Mouse (Mus musculus) CH12.LX (cell line): ENCODE data around the gene Rsl24d1. TPM values are rescaled to one million over a fixed set of nuclear protein-coding genes. Genes with fewer than 3 reads are reported as not detected.

Experiments used
- DNase-seq: peaks from one replicate; pipeline ENCODE4 v3.0.0-alpha.2; 2013; ENCODE audit errors: extremely low read depth
- H3K27ac ChIP-seq: 2 replicates; pipeline ENCODE4 v1.5.1; 2012; ENCODE audit warnings: low read depth, mild to moderate bottlenecking, control low read depth, moderate library complexity; ENCODE audit not compliant: insufficient read depth
- H3K27me3 ChIP-seq: replicated peaks from 2 replicates; pipeline ENCODE3; 2012; ENCODE audit warnings: inconsistent platforms
- H3K36me3 ChIP-seq, 2 experiments: replicated peaks in 1 of 2; 2 replicates each; pipeline versions ENCODE3 to v1.6.1; 2012; ENCODE audit warnings: inconsistent platforms in 1 of 2, low read length in 1 of 2, mild to moderate bottlenecking in 1 of 2, mixed read lengths in 1 of 2, moderate library complexity in 1 of 2; ENCODE audit not compliant: control insufficient read depth in 1 of 2, insufficient read depth in 1 of 2
- H3K4me1 ChIP-seq, 2 experiments: 2 replicates each; pipeline ENCODE4 v1.6.1; 2012; ENCODE audit warnings: inconsistent platforms in 1 of 2, moderate library complexity in 1 of 2; ENCODE audit not compliant: insufficient read depth in 2 of 2, control insufficient read depth in 1 of 2
- H3K4me2 ChIP-seq: 2 replicates; pipeline ENCODE4 v1.6.1; 2012; ENCODE audit warnings: low read depth, mild to moderate bottlenecking, control low read depth; ENCODE audit not compliant: poor library complexity, insufficient read depth, severe bottlenecking
- H3K4me3 ChIP-seq, 3 experiments: fragments of 150-350 bp in 1 of 3; sonication (generic) in 1 of 3; replicated peaks in 1 of 3; 2 replicates each; pipeline versions ENCODE3 to v1.5.1; 2011 to 2012; ENCODE audit warnings: low read depth in 2 of 3, low read length in 2 of 3, mild to moderate bottlenecking in 2 of 3, moderate library complexity in 2 of 3, control low read depth in 1 of 3, improper control_type of control experiment in 1 of 3, inconsistent platforms in 1 of 3, mixed read lengths in 1 of 3; ENCODE audit not compliant: poor library complexity in 1 of 3
- H3K79me2 ChIP-seq: replicated peaks from 2 replicates; pipeline ENCODE4 v1.6.1; 2012; ENCODE audit warnings: mild to moderate bottlenecking, moderate library complexity; ENCODE audit not compliant: control insufficient read depth, poor library complexity, insufficient read depth, severe bottlenecking; ENCODE audit errors: extremely low read depth
- H3K9ac ChIP-seq: 2 replicates; pipeline ENCODE4 v1.6.1; 2012; ENCODE audit warnings: low read depth, mild to moderate bottlenecking, control low read depth, moderate library complexity; ENCODE audit not compliant: insufficient read depth
- H3K9me3 ChIP-seq: replicated peaks from 2 replicates; pipeline ENCODE3; 2012; ENCODE audit warnings: low read length, inconsistent platforms, mixed read lengths
- BHLHE40 ChIP-seq: IDR thresholded peaks from 2 replicates; pipeline ENCODE4 v1.6.1; 2011; ENCODE audit warnings: mild to moderate bottlenecking, low read depth, low read length, improper control_type of control experiment
- CHD1 ChIP-seq: IDR thresholded peaks from 2 replicates; pipeline ENCODE4 v1.6.1; 2012; ENCODE audit warnings: low read depth, low read length, improper control_type of control experiment, inconsistent platforms
- E2F4 ChIP-seq: IDR thresholded peaks from 2 replicates; pipeline ENCODE4 v1.6.1; 2011; ENCODE audit warnings: low read depth, low read length, improper control_type of control experiment; ENCODE audit not compliant: insufficient replicate concordance
- ELF1 ChIP-seq: IDR thresholded peaks from 2 replicates; pipeline ENCODE4 v1.6.1; 2014; ENCODE audit warnings: low read depth, mild to moderate bottlenecking, inconsistent platforms, low read length, improper control_type of control experiment
- EP300 ChIP-seq: IDR thresholded peaks from 2 replicates; pipeline ENCODE4 v1.6.1; 2011; ENCODE audit warnings: low read length, improper control_type of control experiment
- ETS1 ChIP-seq: conservative IDR thresholded peaks from 2 replicates; pipeline ENCODE4 v1.6.1; 2012; ENCODE audit warnings: low read depth, mild to moderate bottlenecking, inconsistent platforms, low read length, improper control_type of control experiment, moderate library complexity
- IRF4 ChIP-seq: IDR thresholded peaks from 2 replicates; pipeline ENCODE4 v1.6.1; 2014; ENCODE audit warnings: low read depth, mild to moderate bottlenecking, inconsistent platforms, low read length, improper control_type of control experiment
- JUN ChIP-seq: IDR thresholded peaks from 2 replicates; pipeline ENCODE4 v1.6.1; 2011; ENCODE audit warnings: low read depth, mild to moderate bottlenecking, low read length, improper control_type of control experiment, moderate library complexity; ENCODE audit not compliant: insufficient read depth
- JUND ChIP-seq: conservative IDR thresholded peaks from 2 replicates; pipeline ENCODE4 v1.6.1; 2011; ENCODE audit warnings: low read depth, low read length, improper control_type of control experiment
- MXI1 ChIP-seq: IDR thresholded peaks from 2 replicates; pipeline ENCODE4 v1.6.1; 2011; ENCODE audit warnings: mild to moderate bottlenecking, low read depth, low read length, improper control_type of control experiment
- MYC ChIP-seq: IDR thresholded peaks from 2 replicates; pipeline ENCODE4 v1.6.1; 2011; ENCODE audit warnings: low read depth, mild to moderate bottlenecking, improper control_type of control experiment, low read length
- NRF1 ChIP-seq: IDR thresholded peaks from 2 replicates; pipeline ENCODE4 v1.6.1; 2014; ENCODE audit warnings: low read depth, mild to moderate bottlenecking, inconsistent platforms, low read length, improper control_type of control experiment, moderate library complexity
- PAX5 ChIP-seq: IDR thresholded peaks from 2 replicates; pipeline ENCODE4 v1.6.1; 2012; ENCODE audit warnings: low read length, inconsistent platforms, mixed read lengths
- RCOR1 ChIP-seq: conservative IDR thresholded peaks from 2 replicates; pipeline ENCODE4 v1.6.1; 2012; ENCODE audit warnings: low read depth, mild to moderate bottlenecking, inconsistent platforms, low read length, improper control_type of control experiment
- SIN3A ChIP-seq: IDR thresholded peaks from 2 replicates; pipeline ENCODE4 v1.6.1; 2012; ENCODE audit warnings: low read length, improper control_type of control experiment, inconsistent platforms
- SMC3 ChIP-seq: IDR thresholded peaks from 2 replicates; pipeline ENCODE4 v1.6.1; 2011; ENCODE audit warnings: low read depth, low read length, improper control_type of control experiment
- TBP ChIP-seq: conservative IDR thresholded peaks from 2 replicates; pipeline ENCODE4 v1.6.1; 2011; ENCODE audit warnings: low read depth, low read length, improper control_type of control experiment
- TCF12 ChIP-seq: IDR thresholded peaks from 2 replicates; pipeline ENCODE4 v1.6.1; 2014; ENCODE audit warnings: low read depth, mild to moderate bottlenecking, inconsistent platforms, low read length, improper control_type of control experiment
- ZC3H11A ChIP-seq: IDR thresholded peaks from 2 replicates; pipeline ENCODE4 v1.6.1; 2012; ENCODE audit warnings: low read depth, mild to moderate bottlenecking, inconsistent platforms, low read length, improper control_type of control experiment
- ZKSCAN1 ChIP-seq: IDR thresholded peaks from 2 replicates; pipeline ENCODE4 v1.6.1; 2012; ENCODE audit warnings: low read depth, inconsistent platforms, low read length, improper control_type of control experiment, borderline replicate concordance
- dilution Hi-C: fragments of 300-500 bp; cut with MboI; formaldehyde crosslinking; loops from 2 replicates; pipeline ENCODE4 v1.14.3; 2020; ENCODE audit warnings: low sequenced_read_pairs; ENCODE audit not compliant: extremely low pct_unique_long_range_greater_than_20kb, extremely low pct_ligation_motif_present
- in situ Hi-C: fragments of 300-500 bp; cut with MboI; formaldehyde crosslinking; loops from 3 replicates; pipeline ENCODE4 v1.14.3; 2019; ENCODE audit warnings: low sequenced_read_pairs, low pct_ligation_motif_present, low pct_unique_long_range_greater_than_20kb, mixed read lengths
- polyA plus RNA-seq: library from polyadenylated mRNA; unstranded; fragments of >175 nt; gene quantifications from 2 replicates; pipeline ENCODE4 v1.2.1, GENCODE M21; 2012; ENCODE audit warnings: low read depth; ENCODE audit not compliant: insufficient read length
- total RNA-seq, 2 experiments: library from RNA; depleted of rRNA; stranded (reverse); fragments of 300-350 nt in 1 of 2; fragments of >200 nt in 1 of 2; gene quantifications; 2 replicates each; pipeline ENCODE4 v1.2.3; 2012 to 2014

The Rsl24d1 gene
- total and polyA plus RNA-seq, 3 experiments = 108 to 365 (median 202) TPM

DNA sequence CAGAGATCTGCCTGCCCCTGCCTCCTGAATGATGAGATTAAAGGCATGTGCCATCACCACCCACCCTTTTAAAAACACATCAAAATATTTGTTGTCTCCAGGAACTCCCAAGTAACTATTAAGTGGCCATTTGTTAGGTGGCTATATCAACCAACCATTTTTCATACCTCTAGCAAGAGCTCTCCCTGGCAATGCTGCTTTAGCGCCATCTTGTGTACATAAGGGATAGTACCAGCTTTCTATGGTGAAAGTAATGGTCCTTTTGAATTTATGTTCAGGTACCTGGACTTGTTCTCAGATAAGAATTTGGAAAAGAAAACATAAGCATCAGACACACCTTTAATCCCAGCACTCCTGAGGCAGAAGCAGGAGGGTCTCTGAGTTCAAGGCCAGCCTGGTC is 21.5 kb upstream of the Rsl24d1 start (continued):
- no peak for TF ChIP-seq TCF12
- TF ChIP-seq MYC = 0 out of 2 replicates have a peak, but pooled peaks have one; percentile 41
- no peak for TF ChIP-seq RCOR1
- TF ChIP-seq MXI1 = no peak
- TF ChIP-seq ETS1 = no peak
- peak; percentile 93 for TF ChIP-seq SMC3

DNA sequence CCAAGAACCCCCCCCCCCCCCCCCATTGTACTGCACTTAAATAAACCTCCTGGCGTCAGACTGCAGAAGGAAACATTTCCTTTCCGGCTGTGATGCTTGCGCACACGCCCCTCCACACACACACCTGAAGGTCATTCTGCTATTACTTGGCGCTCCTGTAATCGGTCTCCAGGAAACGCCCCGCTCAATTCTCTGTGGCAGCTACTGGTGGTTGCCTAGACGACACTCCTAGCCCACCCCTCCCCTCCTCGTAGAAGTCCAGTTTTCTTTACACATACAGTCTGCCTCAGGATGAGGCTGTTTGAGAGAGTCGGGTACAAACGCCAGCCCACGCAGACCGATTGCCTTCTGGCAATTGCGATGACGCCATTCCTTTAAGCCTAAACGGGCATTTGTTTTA is 18.6 kb upstream of the Rsl24d1 start:
- peaks cover 4 to 29% of the 10 kb centered on the region in 2 experiments for H3K36me3 ChIP-seq

DNA sequence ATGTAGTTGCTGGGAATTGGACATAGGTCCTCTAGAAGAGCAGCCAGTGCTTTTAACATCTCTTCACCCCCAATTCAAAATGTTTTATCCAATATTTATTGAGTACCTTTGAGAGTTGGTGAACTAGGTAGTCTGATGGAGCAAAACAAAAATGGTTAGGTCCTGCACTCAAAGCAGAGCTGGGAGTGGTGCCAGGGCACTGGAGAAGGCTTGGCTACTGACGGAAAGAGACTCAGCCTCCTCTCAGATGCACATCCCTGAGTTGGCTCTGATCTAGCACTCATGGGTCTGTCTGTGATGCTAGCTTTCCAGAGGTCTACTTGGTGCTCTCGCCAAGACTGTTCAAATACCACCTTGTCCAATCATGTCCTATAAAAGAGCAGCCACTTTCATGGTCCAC is 15.3 kb upstream of the Rsl24d1 start:
- no peaks in the 10 kb centered on the region for H3K9me3 ChIP-seq
- H3K27me3 ChIP-seq = no peaks in the 10 kb centered on the region
- H3K79me2 ChIP-seq = no peaks in the 10 kb centered on the region
- in situ Hi-C loops = loop anchor here (25.0 kb wide), 1 partner anchor 336 kb away; no protein-coding TSS in a partner anchor
- peaks cover 4 to 24% of the 10 kb centered on the region in 2 experiments for H3K36me3 ChIP-seq
- H3K9ac ChIP-seq = no peak overlapping the region
- dilution Hi-C loops = no loop called here
- no peak overlapping the region for H3K27ac ChIP-seq
- TF ChIP-seq SIN3A = no peak
- no peak for TF ChIP-seq TCF12
- no peak for TF ChIP-seq E2F4
- TF ChIP-seq TBP = no peak
- no peak for TF ChIP-seq ELF1
- no peak for TF ChIP-seq SMC3
- no peak for TF ChIP-seq ZC3H11A
- no peak for TF ChIP-seq EP300
- no peak for TF ChIP-seq RCOR1
- TF ChIP-seq ZKSCAN1 = no peak
- TF ChIP-seq JUND = no peak
- TF ChIP-seq PAX5 = no peak
- no peak for TF ChIP-seq ETS1
- no peak for TF ChIP-seq BHLHE40
- no peak for TF ChIP-seq JUN
- no peak for TF ChIP-seq CHD1
- H3K4me3 ChIP-seq = no peak overlapping the region
- DNase-seq = no peak
- no peak overlapping the region for H3K4me2 ChIP-seq
- peaks cover 0 to 8% of the 10 kb centered on the region in 2 experiments; a peak in 1 of 4 replicates for H3K4me1 ChIP-seq

More for the DNA sequence above, 18.6 kb upstream of the Rsl24d1 start:
- no peak for DNase-seq
- TF ChIP-seq IRF4 (no peak), NRF1 (no peak)
- H3K79me2 ChIP-seq = no peaks in the 10 kb centered on the region
- H3K4me2 ChIP-seq = no peak overlapping the region
- in situ Hi-C loops = loop anchor here (5.0 to 25.0 kb wide), 3 partner anchors 52 to 332 kb away; partner anchors contain the start of genes Pigb and Rab27a
- H3K9ac ChIP-seq = no peak overlapping the region
- dilution Hi-C loops = no loop called here
- H3K4me3 ChIP-seq = no peak overlapping the region
- H3K9me3 ChIP-seq = no peaks in the 10 kb centered on the region
- no peaks in the 10 kb centered on the region for H3K27me3 ChIP-seq
- no peak overlapping the region for H3K27ac ChIP-seq
- peaks cover 0 to 10% of the 10 kb centered on the region in 2 experiments; a peak in 2 of 4 replicates for H3K4me1 ChIP-seq
